Mouse (Mus musculus) kidney, embryonic 14.5 days (tissue): ENCODE measurements at regions not wholly inside any gene's neighbourhood (a gene's known extent, or its start where the extent isn't known, plus 50 kb on each side); places are given as distances from the start of the nearest gene placed in this dataset.

Experiments used
- ATAC-seq: fragments of 200-750 bp; cut with Nextera tagmentation; 2 replicates; pipeline ENCODE4 v1.8.0; 2017; ENCODE audit warnings: moderate number of reproducible peaks, mild to moderate bottlenecking, moderate TSS enrichment, moderate library complexity; ENCODE audit not compliant: low FRiP score, low TSS enrichment
- H3K27ac ChIP-seq: fragments of 300-500 bp; sonication (generic); 2 replicates; pipeline ENCODE4 v1.5.1; 2014; ENCODE audit warnings: low read depth, mild to moderate bottlenecking, low read length, moderate library complexity, mixed read lengths
- H3K27me3 ChIP-seq: fragments of 300-500 bp; sonication (generic); 2 replicates; pipeline ENCODE4 v1.6.1; 2014; ENCODE audit warnings: mild to moderate bottlenecking, low read length; ENCODE audit not compliant: control insufficient read depth, insufficient read depth
- H3K36me3 ChIP-seq: fragments of 300-500 bp; sonication (generic); 2 replicates; pipeline ENCODE4 v1.6.1; 2014; ENCODE audit warnings: low read length, mixed read lengths; ENCODE audit not compliant: control insufficient read depth, insufficient read depth
- H3K4me1 ChIP-seq: fragments of 300-500 bp; sonication (generic); 2 replicates; pipeline ENCODE4 v1.6.1; 2014; ENCODE audit warnings: low read length, mixed read lengths; ENCODE audit not compliant: control insufficient read depth, insufficient read depth
- H3K4me2 ChIP-seq: fragments of 300-500 bp; sonication (generic); replicated peaks from 2 replicates; pipeline ENCODE4 v1.6.1; 2014; ENCODE audit warnings: low read depth, mild to moderate bottlenecking, low read length
- H3K4me3 ChIP-seq: fragments of 300-500 bp; sonication (generic); 2 replicates; pipeline ENCODE4 v1.5.1; 2014; ENCODE audit warnings: mild to moderate bottlenecking, low read length
- H3K9ac ChIP-seq: fragments of 300-500 bp; sonication (generic); 2 replicates; pipeline ENCODE4 v1.6.1; 2014; ENCODE audit warnings: low read depth, mild to moderate bottlenecking, low read length, moderate library complexity
- H3K9me3 ChIP-seq: fragments of 300-500 bp; sonication (generic); 2 replicates; pipeline ENCODE4 v1.6.1; 2016; ENCODE audit warnings: low read length; ENCODE audit not compliant: control insufficient read depth
- WGBS: fragments of 180-500 bp; shearing (Covaris S2); extraction: QIAGEN DNeasy Blood & Tissue Kit; methylation state at CpG from one replicate; pipeline ENCODE4 v1.1.7; 2014; 5-methylcytosine and 5-hydroxymethylcytosine counted together

DNA sequence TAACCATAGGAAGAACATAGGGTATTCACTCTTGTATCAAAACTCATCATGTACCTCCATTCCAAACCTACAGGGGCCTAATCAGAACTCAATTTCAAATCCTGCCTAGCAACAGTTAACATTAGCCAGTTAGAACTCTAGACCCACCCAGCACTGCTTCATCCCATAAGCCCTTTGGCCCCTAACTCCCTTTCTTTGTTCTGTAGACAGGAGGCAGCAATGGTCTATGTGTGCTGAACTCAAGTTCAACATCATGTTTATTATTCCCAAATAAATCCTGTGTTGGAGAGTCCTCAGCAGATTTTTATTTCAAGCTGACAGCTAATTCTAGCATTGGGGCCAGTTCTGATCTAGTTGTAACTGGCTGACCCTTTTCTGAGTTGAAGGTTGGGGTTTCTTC is 112.2 kb downstream of the Ipo8 start:
- Histone ChIP-seq H3K4me1 (no peaks in the 10 kb centered on the region), H3K27ac (no peak overlapping the region), H3K36me3 (no peaks in the 10 kb centered on the region), H3K27me3 (no peaks in the 10 kb centered on the region), H3K9ac (no peak overlapping the region), H3K4me3 (no peak overlapping the region), H3K9me3 (no peaks in the 10 kb centered on the region), H3K4me2 (no peak overlapping the region)
- peak; percentile 73 for ATAC-seq

GRCm38 (mm10) chr6:148710406-148710805 is 120.9 kb downstream of the Ipo8 start:
- Histone ChIP-seq H3K4me3 (no peak overlapping the region), H3K27me3 (no peaks in the 10 kb centered on the region), H3K9me3 (no peaks in the 10 kb centered on the region), H3K4me1 (no peaks in the 10 kb centered on the region), H3K27ac (no peak overlapping the region), H3K36me3 (no peaks in the 10 kb centered on the region), H3K4me2 (no peak overlapping the region), H3K9ac (no peak overlapping the region)
- ATAC-seq = no peak
- 76% methylated on average over 3 of the region's 3 CpGs for WGBS

DNA sequence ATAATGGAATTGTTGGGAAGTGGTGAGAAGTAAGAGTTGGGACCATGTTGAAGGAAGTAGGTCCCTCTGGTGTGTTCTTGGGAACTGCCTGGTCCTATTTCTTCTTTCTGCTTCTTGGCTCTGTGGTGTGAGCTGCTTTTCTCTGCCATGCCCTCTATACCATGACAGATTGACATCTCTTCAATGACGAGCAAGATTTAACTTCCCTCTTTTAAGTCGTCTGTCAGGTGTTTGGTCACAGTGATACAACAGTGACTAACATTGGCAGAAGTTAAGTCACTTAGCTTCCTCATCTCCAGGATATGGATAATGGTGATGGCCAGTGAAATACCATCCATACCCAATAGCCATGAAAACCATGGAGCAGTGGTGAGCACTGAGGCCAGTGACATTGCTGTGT is 122.9 kb downstream of the Ipo8 start:
- H3K27me3 ChIP-seq = no peaks in the 10 kb centered on the region
- 82% methylated on average over 2 of the region's 2 CpGs for WGBS
- no peak overlapping the region for H3K27ac ChIP-seq
- no peak overlapping the region for H3K4me2 ChIP-seq
- no peaks in the 10 kb centered on the region for H3K4me1 ChIP-seq
- no peak overlapping the region for H3K4me3 ChIP-seq
- no peak overlapping the region for H3K9ac ChIP-seq
- H3K36me3 ChIP-seq = no peaks in the 10 kb centered on the region
- no peak for ATAC-seq
- no peaks in the 10 kb centered on the region for H3K9me3 ChIP-seq

GRCm38 (mm10) chr6:148705711-148706110 is 125.6 kb downstream of the Ipo8 start:
- Histone ChIP-seq H3K4me2 (no peak overlapping the region), H3K36me3 (no peaks in the 10 kb centered on the region), H3K9me3 (no peaks in the 10 kb centered on the region), H3K27me3 (no peaks in the 10 kb centered on the region), H3K4me1 (no peaks in the 10 kb centered on the region), H3K9ac (no peak overlapping the region), H3K27ac (no peak overlapping the region), H3K4me3 (no peak overlapping the region)
- 38% methylated on average over 2 of the region's 2 CpGs for WGBS
- ATAC-seq = no peak

DNA sequence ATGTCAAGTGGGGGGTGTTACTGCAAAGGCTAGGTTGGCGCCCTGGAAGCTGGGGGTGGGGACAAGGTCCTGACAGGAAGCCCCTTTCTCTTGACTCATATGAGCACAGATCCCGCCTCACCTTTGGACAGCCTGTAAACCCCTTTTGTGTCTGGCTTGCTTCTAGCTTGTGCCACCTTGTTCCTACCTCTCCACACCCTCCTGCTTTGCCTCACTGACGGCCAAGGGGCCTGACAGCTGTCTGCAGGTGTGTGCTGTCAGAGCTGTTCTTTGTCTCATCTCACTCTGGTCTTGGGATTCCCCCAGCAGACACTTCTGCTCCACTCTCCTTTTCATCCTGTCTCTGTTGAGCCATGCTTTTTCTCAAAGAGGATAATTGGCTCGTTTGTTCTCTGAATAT is 137.9 kb downstream of the Ipo8 start:
- no peak for ATAC-seq
- Histone ChIP-seq H3K4me2 (no peak overlapping the region), H3K27ac (no peak overlapping the region), H3K9ac (no peak overlapping the region), H3K4me1 (no peaks in the 10 kb centered on the region), H3K36me3 (no peaks in the 10 kb centered on the region), H3K9me3 (no peaks in the 10 kb centered on the region), H3K27me3 (no peaks in the 10 kb centered on the region), H3K4me3 (no peak overlapping the region)
- 44% methylated on average over 4 of the region's 4 CpGs for WGBS

GRCm38 (mm10) chr6:148687770-148688169 is 143.5 kb downstream of the Ipo8 start:
- ATAC-seq = 0 out of 2 replicates have a peak, but pooled peaks have one; percentile 32
- no peak overlapping the region for H3K4me2 ChIP-seq
- WGBS = 62% methylated on average over 2 of the region's 4 CpGs

DNA sequence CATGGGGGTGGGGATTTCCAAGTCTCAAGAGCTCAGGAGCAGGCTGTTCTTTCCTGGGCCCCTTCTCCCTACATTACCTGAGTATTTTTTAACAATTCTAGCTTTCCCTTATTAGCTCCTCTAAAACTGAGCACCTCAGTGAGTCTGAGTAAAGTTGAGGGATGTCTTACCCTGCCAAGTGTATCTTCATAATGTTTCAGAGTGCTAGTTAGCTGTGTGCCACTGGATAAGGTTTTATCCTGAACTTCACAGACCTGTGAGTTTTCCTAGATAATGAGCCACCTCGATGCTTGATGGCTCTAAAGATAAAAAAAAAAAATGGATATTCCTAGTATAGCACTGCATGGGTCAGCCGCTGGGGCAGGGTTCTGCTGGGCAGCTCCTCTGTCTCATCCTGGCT is 171.1 kb downstream of the Ipo8 start:
- ATAC-seq = no peak
- 83% methylated on average over 2 of the region's 2 CpGs for WGBS
- Histone ChIP-seq H3K4me3 (no peak overlapping the region), H3K27ac (no peak overlapping the region), H3K27me3 (no peaks in the 10 kb centered on the region), H3K4me1 (no peaks in the 10 kb centered on the region), H3K9me3 (no peaks in the 10 kb centered on the region), H3K36me3 (no peaks in the 10 kb centered on the region), H3K4me2 (no peak overlapping the region), H3K9ac (no peak overlapping the region)

More at GRCm38 (mm10) chr6:148687770-148688169, 143.5 kb downstream of the Ipo8 start:
- Histone ChIP-seq H3K9ac (no peak overlapping the region), H3K4me3 (no peak overlapping the region), H3K4me1 (no peaks in the 10 kb centered on the region), H3K36me3 (no peaks in the 10 kb centered on the region), H3K27me3 (no peaks in the 10 kb centered on the region), H3K27ac (no peak overlapping the region), H3K9me3 (no peaks in the 10 kb centered on the region)

GRCm38 (mm10) chr6:148653216-148653615 is 178.1 kb downstream of the Ipo8 start:
- Histone ChIP-seq H3K9me3 (no peaks in the 10 kb centered on the region), H3K9ac (no peak overlapping the region), H3K27me3 (no peaks in the 10 kb centered on the region), H3K36me3 (no peaks in the 10 kb centered on the region), H3K4me2 (no peak overlapping the region), H3K4me1 (no peaks in the 10 kb centered on the region), H3K27ac (no peak overlapping the region), H3K4me3 (no peak overlapping the region)
- 37% methylated on average over 3 of the region's 3 CpGs for WGBS
- no peak for ATAC-seq

DNA sequence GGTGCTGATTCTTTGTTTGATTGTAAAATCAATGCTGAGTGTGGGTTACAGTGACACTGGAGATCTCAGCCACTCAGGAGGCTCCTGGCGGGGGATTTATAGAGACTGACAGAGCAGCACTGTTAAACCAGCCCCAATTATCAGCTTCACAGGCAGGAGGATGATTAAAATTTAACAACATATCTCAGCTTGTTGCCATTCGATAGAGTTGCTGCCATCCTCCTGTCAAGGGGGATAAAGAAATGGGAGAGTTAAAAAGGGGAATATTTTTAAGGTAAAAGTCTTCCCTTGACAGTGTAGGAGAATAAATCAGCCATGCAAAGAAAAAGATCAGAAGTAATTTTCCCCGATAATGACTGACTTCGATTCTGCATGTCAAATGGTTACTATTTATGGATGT is 178.8 kb downstream of the Ipo8 start:
- no peaks in the 10 kb centered on the region for H3K9me3 ChIP-seq
- 74% methylated on average over 4 of the region's 4 CpGs for WGBS
- H3K4me2 ChIP-seq = no peak overlapping the region
- no peaks in the 10 kb centered on the region for H3K36me3 ChIP-seq
- H3K9ac ChIP-seq = no peak overlapping the region
- H3K27me3 ChIP-seq = no peaks in the 10 kb centered on the region
- H3K4me3 ChIP-seq = no peak overlapping the region
- H3K4me1 ChIP-seq = no peaks in the 10 kb centered on the region
- no peak for ATAC-seq
- no peak overlapping the region for H3K27ac ChIP-seq
